Mouse (Mus musculus): ENCODE data around the gene Olfr476.
"Not testable (repeated sequence)": the region's sequence is repeated elsewhere in the genome, so short reads cannot be mapped to it uniquely, and the experiment has no call there.

DNA sequence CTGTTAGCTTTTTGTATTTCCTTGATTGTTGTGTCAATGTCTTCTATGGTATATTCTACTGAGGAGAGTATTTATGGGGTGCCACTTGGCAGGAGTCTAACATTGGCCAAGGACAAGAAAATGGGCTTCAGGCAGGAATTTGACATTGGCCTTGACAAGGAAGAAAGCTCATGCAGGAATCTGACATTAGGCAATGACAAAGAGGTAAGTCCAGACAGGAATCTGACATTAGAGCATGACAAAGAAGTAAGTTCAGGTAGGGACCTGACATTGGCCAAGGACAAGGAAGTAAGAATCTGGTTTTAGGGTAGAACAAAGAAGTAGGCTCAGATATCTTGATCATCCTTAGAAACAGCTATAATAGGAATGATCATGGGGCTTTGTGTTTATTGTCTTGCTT is 49.7 kb downstream of the Olfr476 start:
- TF ChIP-seq CTCF (conservative IDR thresholded peaks at IDR 0.05; ENCODE audit: low read length); POU5F1 (IDR thresholded peaks at IDR 0.05; ENCODE audit: borderline replicate concordance, low read length): not testable (repeated sequence)
- TF ChIP-seq NANOG (IDR thresholded peaks at IDR 0.05; ENCODE audit: borderline replicate concordance, low read length): peak; percentile 57; the same call in 1 of the 2 replicates
